Mouse (Mus musculus) fat pad, adult 2 months (tissue): ENCODE data around the gene Glp2r.

Experiments
- DNase-seq: peaks from one replicate; pipeline ENCODE4 v3.0.0-alpha.2; 2011; ENCODE audit warnings: low read depth, low spot score; ENCODE audit errors: extremely low read depth

Gene Glp2r

GRCm38 (mm10) chr11:67664918-67665317 lies 106.0 kb downstream of the Glp2r start:
- no peak for DNase-seq

- no peak for DNase-seq
These were observed 106.7 kb downstream of the Glp2r start for GRCm38 (mm10) chr11:67664261-67664660.

GRCm38 (mm10) chr11:67663437-67663836 lies 107.5 kb downstream of the Glp2r start:
- DNase-seq, result no peak

GRCm38 (mm10) chr11:67661465-67661864 lies 109.5 kb downstream of the Glp2r start:
- no peak for DNase-seq

- no peak for DNase-seq
These were observed 113.1 kb downstream of the Glp2r start for GRCm38 (mm10) chr11:67657685-67658382.

GRCm38 (mm10) chr11:67656811-67657210 lies 114.1 kb downstream of the Glp2r start:
- DNase-seq, result no peak

GRCm38 (mm10) chr11:67656366-67656765 lies 114.6 kb downstream of the Glp2r start:
- DNase-seq, result no peak

GRCm38 (mm10) chr11:67655236-67655959 lies 115.6 kb downstream of the Glp2r start:
- no peak for DNase-seq

GRCm38 (mm10) chr11:67654514-67654913 lies 116.4 kb downstream of the Glp2r start:
- no peak for DNase-seq

- DNase-seq, result no peak
These were observed 117.3 kb downstream of the Glp2r start for GRCm38 (mm10) chr11:67653521-67654090.

GRCm38 (mm10) chr11:67652893-67653255 lies 118.1 kb downstream of the Glp2r start:
- no peak for DNase-seq

GRCm38 (mm10) chr11:67652194-67652892 lies 118.6 kb downstream of the Glp2r start:
- no peak for DNase-seq

- DNase-seq, result no peak
These were observed 119.2 kb downstream of the Glp2r start for GRCm38 (mm10) chr11:67651731-67652130.

- no peak for DNase-seq
These were observed 120.8 kb downstream of the Glp2r start for GRCm38 (mm10) chr11:67649971-67650707.

GRCm38 (mm10) chr11:67648651-67649407 lies 122.1 kb downstream of the Glp2r start:
- DNase-seq, result no peak

- no peak for DNase-seq
These were observed 123.2 kb downstream of the Glp2r start for GRCm38 (mm10) chr11:67647745-67648144.

GRCm38 (mm10) chr11:67644632-67645149 lies 126.3 kb downstream of the Glp2r start:
- no peak for DNase-seq

- no peak for DNase-seq
These were observed 127.5 kb downstream of the Glp2r start for GRCm38 (mm10) chr11:67643465-67643864.

- no peak for DNase-seq
These were observed 128.1 kb downstream of the Glp2r start for GRCm38 (mm10) chr11:67642835-67643234.

GRCm38 (mm10) chr11:67642421-67642820 lies 128.5 kb downstream of the Glp2r start:
- no peak for DNase-seq
